Mouse (Mus musculus): ENCODE measurements around the gene Adam33.

- TF ChIP-seq EP300 (IDR thresholded peaks at IDR 0.05; ENCODE audit: low read depth) (no peak), CTCF (IDR thresholded peaks at IDR 0.05; ENCODE audit: low read depth) (no peak)
Measured at GRCm38 (mm10) chr2:131059781-131060540, 3.7 kb downstream of the Adam33 start.
